Mouse (Mus musculus) liver, embryonic 14.5 days (tissue): Measurements from ENCODE around the gene Med12. TPM values are rescaled to one million over a fixed set of nuclear protein-coding genes. Genes with fewer than 3 reads are reported as not detected.
A peak's percentile ranks its signal among the peaks of the same experiment; 100 is the strongest.

ENCODE experiments used
- ATAC-seq: fragments of 200-750 bp; cut with Nextera tagmentation; 2 replicates; pipeline ENCODE4 v1.8.0; 2017; ENCODE audit warnings: moderate number of reproducible peaks, mild to moderate bottlenecking, moderate library complexity; ENCODE audit not compliant: insufficient read depth
- DNase-seq, 3 experiments: peaks; one replicate each; pipeline ENCODE4 v3.0.0-alpha.2; 2012 to 2013; ENCODE audit warnings: low read depth in 3 of 3, low spot score in 3 of 3
- H3K27ac ChIP-seq: fragments of 300-500 bp; sonication (generic); 2 replicates; pipeline ENCODE4 v1.5.1; 2014; ENCODE audit warnings: moderate library complexity, mild to moderate bottlenecking, control low read depth, inconsistent platforms
- H3K27me3 ChIP-seq: fragments of 300-500 bp; sonication (generic); 2 replicates; pipeline ENCODE4 v1.6.1; 2014; ENCODE audit warnings: mild to moderate bottlenecking, low read length, moderate library complexity; ENCODE audit not compliant: control insufficient read depth, insufficient read depth
- H3K36me3 ChIP-seq: fragments of 300-500 bp; sonication (generic); replicated peaks from 2 replicates; pipeline ENCODE4 v1.6.1; 2014; ENCODE audit warnings: low read depth; ENCODE audit not compliant: control insufficient read depth, insufficient read depth
- H3K4me1 ChIP-seq, 2 experiments: fragments of 200-500 bp in 1 of 2; fragments of 300-500 bp in 1 of 2; sonication (generic) in 1 of 2; replicated peaks; 2 replicates each; pipeline ENCODE4 v1.6.1; 2012 to 2014; ENCODE audit warnings: antibody characterized with exemption in 1 of 2, inconsistent platforms in 1 of 2, low read length in 1 of 2; ENCODE audit not compliant: control insufficient read depth in 2 of 2, insufficient read depth in 2 of 2
- H3K4me2 ChIP-seq: fragments of 300-500 bp; sonication (generic); 2 replicates; pipeline ENCODE4 v1.6.1; 2014; ENCODE audit warnings: low read depth, mild to moderate bottlenecking, control low read depth, moderate library complexity
- H3K4me3 ChIP-seq, 2 experiments: fragments of 200-500 bp in 1 of 2; fragments of 300-500 bp in 1 of 2; sonication (generic) in 1 of 2; 2 replicates each; pipeline ENCODE4 v1.5.1; 2012 to 2014; ENCODE audit warnings: low read depth in 2 of 2, low read length in 2 of 2, mild to moderate bottlenecking in 2 of 2, control low read depth in 1 of 2, inconsistent platforms in 1 of 2, moderate library complexity in 1 of 2; ENCODE audit not compliant: insufficient read depth in 1 of 2
- H3K9ac ChIP-seq: fragments of 300-500 bp; sonication (generic); replicated peaks from 2 replicates; pipeline ENCODE4 v1.6.1; 2014; ENCODE audit warnings: mild to moderate bottlenecking, control low read depth, moderate library complexity
- H3K9me3 ChIP-seq: fragments of 300-500 bp; sonication (generic); 2 replicates; pipeline ENCODE4 v1.6.1; 2016; ENCODE audit warnings: low read length, mixed read lengths; ENCODE audit not compliant: control insufficient read depth
- CTCF ChIP-seq: IDR thresholded peaks from 2 replicates; pipeline ENCODE4 v1.5.1; 2016; ENCODE audit warnings: antibody characterized with exemption, low read depth, control low read depth
- EP300 ChIP-seq: IDR thresholded peaks from 2 replicates; pipeline ENCODE4 v1.6.1; 2016; ENCODE audit warnings: antibody characterized with exemption, low read depth
- WGBS: fragments of 180-500 bp; shearing (Covaris S2); extraction: QIAGEN DNeasy Blood & Tissue Kit; methylation state at CpG from one replicate; pipeline ENCODE4 v1.1.7; 2014; ENCODE audit not compliant: insufficient replicate concordance; 5-methylcytosine and 5-hydroxymethylcytosine counted together
- polyA plus RNA-seq, 2 experiments: library from polyadenylated mRNA; depleted of rRNA in 1 of 2; stranded (reverse) in 1 of 2; unstranded in 1 of 2; fragments of >200 nt; fragmentation: Nextera tagmentation in 1 of 2; extraction: Ambion mirVana in 1 of 2; gene quantifications; 2 replicates each; pipeline versions ENCODE4 v1.2.1 to v1.2.3; 2012 to 2014

The Med12 gene
- polyA plus RNA-seq, 2 experiments = 21.9 to 34.3 TPM

- no peak for DNase-seq
- no peaks in the 10 kb centered on the region; the same call in 1 of the 2 replicates for H3K27me3 ChIP-seq
- no peak within 1 kb of the TSS for H3K27ac ChIP-seq
- WGBS = 17% methylated on average over 18 of the region's 24 CpGs
- no peak within 1 kb of the TSS for H3K4me3 ChIP-seq
- no peak within 1 kb of the TSS for H3K9ac ChIP-seq
- no peaks in the 10 kb centered on the region for H3K4me1 ChIP-seq
- peak; percentile 12; the same call in 1 of the 2 replicates for ATAC-seq
- TF ChIP-seq EP300 (no peak), CTCF (no peak)
- peak within 1 kb of the TSS; percentile 4; the same call in 1 of the 2 replicates for H3K4me2 ChIP-seq
- H3K36me3 ChIP-seq = peaks cover 24% of the 10 kb centered on the region
- H3K9me3 ChIP-seq = no peaks in the 10 kb centered on the region
These were observed 25.2 kb downstream of the Med12 start, which contains the start of gene Nlgn3 for GRCm38 (mm10) chrX:101299055-101299454. Gene Nlgn3 (plus strand): TSS chrX:101299168.

DNA sequence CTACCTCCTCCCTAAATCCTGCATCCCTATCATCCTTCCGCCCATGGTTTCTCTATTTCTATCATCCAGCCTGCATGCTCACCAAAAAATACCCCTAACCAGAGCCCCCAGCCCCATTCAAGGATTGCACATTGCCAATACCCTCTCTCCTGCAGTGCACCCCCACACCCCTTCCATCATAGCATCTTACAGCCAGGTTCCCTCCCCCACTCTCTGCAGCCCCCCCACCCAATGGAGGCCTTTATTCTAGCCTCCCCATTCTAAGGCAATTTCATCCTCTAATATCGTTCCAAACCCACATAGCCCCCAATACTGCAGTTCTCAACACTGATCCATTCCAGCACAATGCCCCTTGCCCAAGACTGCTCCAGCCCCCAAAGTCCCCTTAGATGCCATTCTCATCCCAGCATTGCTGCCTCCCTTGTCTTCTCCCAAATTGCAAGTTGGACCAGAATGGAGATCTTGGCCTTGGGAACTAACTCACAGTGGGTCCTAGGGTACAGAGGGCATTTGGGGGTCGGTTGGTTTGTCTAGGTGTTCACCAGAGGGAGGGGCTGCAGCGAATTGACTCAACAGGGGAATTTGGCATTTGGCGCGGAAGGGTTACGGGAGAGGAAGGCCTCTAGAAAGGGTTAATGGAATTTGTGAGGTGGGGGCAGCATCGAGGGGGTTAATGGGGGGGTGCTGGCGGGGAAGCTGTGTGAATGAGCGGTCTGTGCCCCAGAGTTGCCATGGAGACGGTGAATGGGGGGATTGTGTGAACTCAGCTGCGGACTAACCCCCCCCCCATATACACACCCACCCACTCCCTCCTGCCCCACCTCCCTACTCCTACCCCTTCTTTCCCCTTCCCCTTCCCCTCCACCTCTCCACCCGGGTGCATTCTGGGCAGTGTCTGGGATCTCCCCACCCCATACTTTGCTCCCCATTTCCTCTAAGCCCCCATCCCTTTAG lies 25.9 kb downstream of the Med12 start:
- Histone ChIP-seq H3K4me1 (no peaks in the 10 kb centered on the region), H3K9ac (no peak overlapping the region), H3K27me3 (no peaks in the 10 kb centered on the region; the same call in 1 of the 2 replicates), H3K4me3 (no peak overlapping the region), H3K9me3 (no peaks in the 10 kb centered on the region), H3K36me3 (peaks cover 18% of the 10 kb centered on the region), H3K4me2 (peak overlapping the region; percentile 4; the same call in 1 of the 2 replicates), H3K27ac (no peak overlapping the region)
- no peak for ATAC-seq
- 30% methylated on average over 13 of the region's 13 CpGs for WGBS
- DNase-seq = no peak
- TF ChIP-seq EP300 = no peak
- no peak for TF ChIP-seq CTCF

- no peak overlapping the region for H3K27ac ChIP-seq
- ATAC-seq = no peak
- H3K4me1 ChIP-seq = no peaks in the 10 kb centered on the region
- peaks cover 16% of the 10 kb centered on the region for H3K36me3 ChIP-seq
- no peak overlapping the region for H3K9ac ChIP-seq
- no peak overlapping the region for H3K4me2 ChIP-seq
- H3K4me3 ChIP-seq = no peak overlapping the region
- no peaks in the 10 kb centered on the region; the same call in 1 of the 2 replicates for H3K27me3 ChIP-seq
- H3K9me3 ChIP-seq = no peaks in the 10 kb centered on the region
- TF ChIP-seq CTCF = no peak
- TF ChIP-seq EP300 = no peak
- no peak for DNase-seq
- WGBS = 47% methylated on average over 13 of the region's 13 CpGs
These were observed 26.7 kb downstream of the Med12 start for GRCm38 (mm10) chrX:101300427-101301030.

GRCm38 (mm10) chrX:101301654-101302053 lies 27.8 kb downstream of the Med12 start:
- TF ChIP-seq CTCF = no peak
- TF ChIP-seq EP300 = no peak
- Histone ChIP-seq H3K4me1 (no peaks in the 10 kb centered on the region), H3K36me3 (peaks cover 5% of the 10 kb centered on the region), H3K4me2 (no peak overlapping the region), H3K27me3 (no peaks in the 10 kb centered on the region; the same call in 1 of the 2 replicates), H3K27ac (no peak overlapping the region), H3K9ac (no peak overlapping the region), H3K4me3 (no peak overlapping the region), H3K9me3 (no peaks in the 10 kb centered on the region)
- ATAC-seq (no peak), DNase-seq (no peak)
- 71% methylated on average over 9 of the region's 9 CpGs for WGBS

- no peaks in the 10 kb centered on the region; the same call in 1 of the 2 replicates for H3K27me3 ChIP-seq
- H3K9me3 ChIP-seq = no peaks in the 10 kb centered on the region
- no peak for TF ChIP-seq EP300
- TF ChIP-seq CTCF = no peak
- no peaks in the 10 kb centered on the region for H3K4me1 ChIP-seq
- H3K27ac ChIP-seq = no peak overlapping the region
- DNase-seq = no peak
- H3K4me3 ChIP-seq = no peak overlapping the region
- no peaks in the 10 kb centered on the region for H3K36me3 ChIP-seq
- 44% methylated on average over 2 of the region's 2 CpGs for WGBS
- no peak for ATAC-seq
- no peak overlapping the region for H3K9ac ChIP-seq
- H3K4me2 ChIP-seq = no peak overlapping the region
These were observed 30.8 kb downstream of the Med12 start for GRCm38 (mm10) chrX:101304646-101305045.
